ENCODE assay signal across 23 mouse cellular contexts in genomic region chr17:45998363-45998762, GRCm38 (mm10). TPM values are rescaled to one million over a fixed set of nuclear protein-coding genes. Genes with fewer than 3 reads are reported as not detected.
DNase-seq lines count a peak whose midpoint lies in the region; ATAC-seq and TF ChIP-seq lines count a peak whose summit lies in the region.
"Had no signal": no experiment of that assay in that cellular context is flagged by ENCODE, and none has a peak within 500 bp of the region (broad histone marks: within the 10 kb centered on the region; RNA-seq: fewer than 3 reads in every experiment).

No protein-coding gene starts in this region.

- peaks cover 33% of the 10 kb centered on the region for H3K4me1 ChIP-seq in liver, adult 2 months (ENCODE audit: control insufficient read depth, insufficient read depth, low read length)
- no peaks in the 10 kb centered on the region for H3K4me1 ChIP-seq in liver, embryonic 11.5 days (replicated peaks; ENCODE audit: control insufficient read depth, insufficient read depth, low read length)
- H3K4me1 ChIP-seq in ES-E14 (ENCODE audit: control insufficient read depth in 2 of 2, insufficient read depth in 2 of 2, low read length in 2 of 2, poor library complexity in 1 of 2), result peaks cover 0 to 9% of the 10 kb centered on the region in 2 experiments; a peak in 2 of 4 replicates
- no peaks in the 10 kb centered on the region for H3K4me1 ChIP-seq in midbrain, embryonic 14.5 days (ENCODE audit: control insufficient read depth, insufficient read depth, low read length)
- H3K4me1 ChIP-seq: forebrain, embryonic 13.5 days had no signal

- H3K27me3 ChIP-seq in liver, adult 2 months (ENCODE audit: control insufficient read depth, insufficient read depth, low read length), result no peaks in the 10 kb centered on the region
- H3K27me3 ChIP-seq in liver, embryonic 11.5 days (replicated peaks; ENCODE audit: control insufficient read depth, insufficient read depth, low read length), result no peaks in the 10 kb centered on the region; the same call in 1 of the 2 replicates
- no peaks in the 10 kb centered on the region for H3K27me3 ChIP-seq in midbrain, embryonic 14.5 days (ENCODE audit: control insufficient read depth, insufficient read depth, low read length)
- H3K27me3 ChIP-seq: forebrain, embryonic 13.5 days; heart, embryonic 15.5 days; hindbrain, embryonic 13.5 days; kidney, embryonic 15.5 days had no signal

- no peaks in the 10 kb centered on the region for H3K36me3 ChIP-seq in liver, adult 2 months (ENCODE audit: control insufficient read depth, insufficient read depth, low read length)
- H3K36me3 ChIP-seq in liver, embryonic 11.5 days (ENCODE audit: control insufficient read depth, insufficient read depth, low read length), result no peaks in the 10 kb centered on the region
- no peaks in the 10 kb centered on the region for H3K36me3 ChIP-seq in ES-E14 (ENCODE audit: control insufficient read depth, insufficient read depth, low read length, poor library complexity, severe bottlenecking)
- no peaks in the 10 kb centered on the region for H3K36me3 ChIP-seq in midbrain, embryonic 14.5 days (ENCODE audit: control insufficient read depth, insufficient read depth, low read length)
- H3K36me3 ChIP-seq: heart, embryonic 15.5 days; hindbrain, embryonic 13.5 days; kidney, embryonic 15.5 days; midbrain, embryonic 10.5 days had no signal

- H3K9ac ChIP-seq in liver, adult 2 months (ENCODE audit: low read depth, low read length), result no peak overlapping the region
- H3K9ac ChIP-seq in liver, embryonic 11.5 days (ENCODE audit: low read depth, low read length), result no peak overlapping the region
- H3K9ac ChIP-seq in ES-E14 (ENCODE audit: insufficient read depth, low read depth, low read length, poor library complexity, severe bottlenecking), result no peak overlapping the region
- no peak overlapping the region for H3K9ac ChIP-seq in midbrain, embryonic 14.5 days (replicated peaks; ENCODE audit: low read length)
- H3K9ac ChIP-seq: forebrain, embryonic 13.5 days; heart, embryonic 15.5 days; hindbrain, embryonic 13.5 days; kidney, embryonic 15.5 days had no signal

- TF ChIP-seq CTCF in liver, adult 2 months (IDR thresholded peaks at IDR 0.05; ENCODE audit: low read depth, low read length), result no peak; the same call in 1 of the 2 replicates

- no peak for TF ChIP-seq POLR2A in liver, adult 2 months (IDR thresholded peaks at IDR 0.05; ENCODE audit: extremely low read depth, insufficient read depth, low read length)

- no peak overlapping the region for H3K4me2 ChIP-seq in liver, embryonic 11.5 days
- no peak overlapping the region for H3K4me2 ChIP-seq in midbrain, embryonic 14.5 days (ENCODE audit: low read length)
- H3K4me2 ChIP-seq: forebrain, embryonic 13.5 days; heart, embryonic 15.5 days; hindbrain, embryonic 13.5 days; kidney, embryonic 15.5 days had no signal

- peak overlapping the region; percentile 86 for H3K27ac ChIP-seq in liver, adult 2 months (replicated peaks; ENCODE audit: insufficient read depth, low read depth, low read length)
- no peak overlapping the region for H3K27ac ChIP-seq in liver, embryonic 11.5 days (ENCODE audit: low read depth, low read length)
- H3K27ac ChIP-seq in ES-E14 (ENCODE audit: insufficient read depth, low read depth, low read length, poor library complexity, severe bottlenecking), result no peak overlapping the region
- no peak overlapping the region for H3K27ac ChIP-seq in midbrain, embryonic 14.5 days (replicated peaks; ENCODE audit: low read depth, low read length)
- H3K27ac ChIP-seq: forebrain, embryonic 13.5 days; heart, embryonic 15.5 days; hindbrain, embryonic 13.5 days; kidney, embryonic 15.5 days; left cerebral cortex, adult 2 months; midbrain, embryonic 10.5 days had no signal

- no peaks in the 10 kb centered on the region for H3K79me2 ChIP-seq in liver, adult 2 months (ENCODE audit: control insufficient read depth, insufficient read depth, low read length)

- in situ Hi-C loops in ES-E14 (cut with MboI; ENCODE audit: low sequenced_read_pairs in 2 of 2, unreplicated experiment in 2 of 2), result no loop called here

- 10% methylated on average over 6 of the region's 6 CpGs for whole genome bisulfite sequencing in liver, adult 2 months
- WGBS in liver, embryonic 11.5 days, result 44% methylated on average over 6 of the region's 6 CpGs
- WGBS in midbrain, embryonic 14.5 days, result 35% methylated on average over 6 of the region's 6 CpGs

- no peak for ATAC-seq in liver, embryonic 11.5 days (replicated peaks; ENCODE audit: low FRiP score)
- ATAC-seq in midbrain, embryonic 14.5 days (ENCODE audit: low FRiP score, low TSS enrichment), result no peak
- ATAC-seq: CD4-positive, CD25-positive, alpha-beta regulatory T cell, adult 4 months; forebrain, embryonic 13.5 days; inflammation-experienced regulatory T-cells, adult 6 months; lung, postnatal 0 days had no signal

- H3K9me3 ChIP-seq in liver, embryonic 11.5 days (ENCODE audit: control insufficient read depth, low read length), result no peaks in the 10 kb centered on the region
- no peaks in the 10 kb centered on the region for H3K9me3 ChIP-seq in ES-E14 (ENCODE audit: control insufficient read depth, insufficient read depth, low read depth, low read length)
- H3K9me3 ChIP-seq in midbrain, embryonic 14.5 days (ENCODE audit: control insufficient read depth, low read length), result no peaks in the 10 kb centered on the region
- H3K9me3 ChIP-seq: forebrain, embryonic 13.5 days; heart, embryonic 15.5 days; hindbrain, embryonic 13.5 days; kidney, embryonic 15.5 days; midbrain, embryonic 10.5 days had no signal

- no peak overlapping the region for H3K4me3 ChIP-seq in liver, adult 2 months (ENCODE audit: insufficient read depth, low read depth, low read length)
- H3K4me3 ChIP-seq in liver, embryonic 11.5 days (ENCODE audit: low read depth, low read length), result no peak overlapping the region
- no peak overlapping the region for H3K4me3 ChIP-seq in ES-E14 (ENCODE audit: insufficient read depth in 1 of 2, low read depth in 1 of 2, low read length in 2 of 2, poor library complexity in 1 of 2, severe bottlenecking in 1 of 2)
- H3K4me3 ChIP-seq in midbrain, embryonic 14.5 days (replicated peaks; ENCODE audit: low read depth, low read length), result no peak overlapping the region
- H3K4me3 ChIP-seq: forebrain, embryonic 13.5 days; heart, embryonic 15.5 days; hindbrain, embryonic 13.5 days; kidney, embryonic 15.5 days; left cerebral cortex, adult 2 months; midbrain, embryonic 10.5 days had no signal

- peak; percentile 23 for DNase-seq in adrenal gland, postnatal 10 days
- no peak for DNase-seq in adrenal gland, postnatal 4 days (ENCODE audit: low spot score in 2 of 2)
- peak; percentile 96 for DNase-seq in liver, adult 2 months (ENCODE audit: extremely low read depth, low read depth, low spot score)
- no peak for DNase-seq in liver, embryonic 11.5 days (ENCODE audit: low spot score)
- DNase-seq in ES-E14 (ENCODE audit: low read depth, low spot score), result peak; percentile 26
- DNase-seq in yolk sac, embryonic 10.5 days (ENCODE audit: low spot score), result peak; percentile 70
- DNase-seq in midbrain, embryonic 14.5 days, result no peak
- DNase-seq: cerebellum, adult 2 months; cerebellum, postnatal 25 days; embryo, embryonic 11 days; heart, postnatal 36 days; right cerebral cortex, postnatal 25 days; thymus, adult 18-20 months; thymus, postnatal 36 days had no signal

TF ChIP-seq in ES-E14, 5 proteins besides CTCF, POLR2A, EP300 and RAD21:
- no peak for TF ChIP-seq HCFC1 (IDR thresholded peaks at IDR 0.05; ENCODE audit: borderline replicate concordance, insufficient read depth, low read length)
- no peak for TF ChIP-seq ZC3H11A (IDR thresholded peaks at IDR 0.05; ENCODE audit: borderline replicate concordance, low read depth, low read length)
- TF ChIP-seq ZNF384 (IDR thresholded peaks at IDR 0.05; ENCODE audit: low read depth, low read length), result no peak
- no peak for TF ChIP-seq MAFK (IDR thresholded peaks at IDR 0.05; ENCODE audit: insufficient read depth, low read depth, low read length)
TF ChIP-seq in ES-E14: peak in this region for 0.

RNA-seq across cellular contexts. Expression of gene Vegfa, which starts 33.8 kb away (rescaled TPM):
- 100 to 1,000 TPM; 305 to 366 TPM for total RNA-seq in adrenal gland, postnatal 10 days (2021)
- total RNA-seq in adrenal gland, postnatal 4 days (2021), result 100 to 1,000 TPM; 242 to 257 TPM
- 120 TPM in 2 replicates for total RNA-seq in liver, adult 2 months (2014; rRNA removed)
- 188 and 288 TPM in 2 replicates for polyA plus RNA-seq in liver, adult 2 months (2012; rRNA removed)
- 3.4 and 4.6 TPM in 2 replicates for polyA plus RNA-seq in liver, embryonic 11.5 days (2014; fragmentation: Nextera tagmentation; extraction: Ambion mirVana)
- total RNA-seq in ES-E14 (2012; rRNA removed), result 53.0 and 112 TPM in 2 replicates
- polyA plus RNA-seq in midbrain, embryonic 14.5 days (2014; fragmentation: Nextera tagmentation; extraction: Ambion mirVana), result 4.3 and 5.5 TPM in 2 replicates
- polyA plus RNA-seq: CD4-positive, CD25-positive, alpha-beta regulatory T cell, adult 4 months; inflammation-experienced regulatory T-cells, adult 6 months had no signal

Comparison
In these comparisons a context has a peak if more than half of its experiments do, and no peak if none do; other contexts are left out.
1. DNase-seq: peak in adrenal gland, postnatal 10 days (single experiment), liver, adult 2 months (single experiment), ES-E14 (single experiment) and yolk sac, embryonic 10.5 days (single experiment); none in adrenal gland, postnatal 4 days (0 of 2), liver, embryonic 11.5 days (single experiment) and midbrain, embryonic 14.5 days (single experiment).